Mouse (Mus musculus) testis, postnatal 14 days (tissue): Measurements from ENCODE around the gene Dnm3.

Experiments
- DNase-seq: peaks from one replicate; pipeline ENCODE4 v3.0.0; 2021; ENCODE audit warnings: low spot score

Dnm3 gene

GRCm38 (mm10) chr1:162160718-162161117 lies 317.1 kb downstream of the Dnm3 start:
- DNase-seq, result no peak

GRCm38 (mm10) chr1:162158486-162158885 lies 319.3 kb downstream of the Dnm3 start:
- DNase-seq, result no peak

GRCm38 (mm10) chr1:162157659-162158058 lies 320.2 kb downstream of the Dnm3 start:
- no peak for DNase-seq

- no peak for DNase-seq
Measured at GRCm38 (mm10) chr1:162156873-162157272, 321.0 kb downstream of the Dnm3 start.

- DNase-seq, result no peak
Measured at GRCm38 (mm10) chr1:162155546-162155945, 322.3 kb downstream of the Dnm3 start.

- no peak for DNase-seq
Measured at GRCm38 (mm10) chr1:162153118-162153517, 324.7 kb downstream of the Dnm3 start.

GRCm38 (mm10) chr1:162149730-162150129 lies 328.1 kb downstream of the Dnm3 start:
- DNase-seq, result no peak

GRCm38 (mm10) chr1:162147554-162147953 lies 330.3 kb downstream of the Dnm3 start:
- no peak for DNase-seq

GRCm38 (mm10) chr1:162145748-162146147 lies 332.1 kb downstream of the Dnm3 start:
- no peak for DNase-seq

- DNase-seq, result no peak
Measured at GRCm38 (mm10) chr1:162144992-162145391, 332.8 kb downstream of the Dnm3 start.

- no peak for DNase-seq
Measured at GRCm38 (mm10) chr1:162143974-162144912, 333.6 kb downstream of the Dnm3 start.

- DNase-seq, result no peak
Measured at GRCm38 (mm10) chr1:162142285-162142684, 335.5 kb downstream of the Dnm3 start.

- DNase-seq, result no peak
Measured at GRCm38 (mm10) chr1:162136328-162136727, 341.5 kb downstream of the Dnm3 start.

- no peak for DNase-seq
Measured at GRCm38 (mm10) chr1:162135451-162136213, 342.2 kb downstream of the Dnm3 start.

GRCm38 (mm10) chr1:162134651-162135066 lies 343.2 kb downstream of the Dnm3 start:
- DNase-seq, result no peak

- no peak for DNase-seq
Measured at GRCm38 (mm10) chr1:162132908-162133641, 344.8 kb downstream of the Dnm3 start.

- DNase-seq, result no peak
Measured at GRCm38 (mm10) chr1:162126856-162127792, 350.7 kb downstream of the Dnm3 start.

- DNase-seq, result no peak
Measured at GRCm38 (mm10) chr1:162124396-162124795, 353.4 kb downstream of the Dnm3 start.

- DNase-seq, result no peak
Measured at GRCm38 (mm10) chr1:162121441-162122200, 356.2 kb downstream of the Dnm3 start.

- no peak for DNase-seq
Measured at GRCm38 (mm10) chr1:162109437-162109813, 368.4 kb downstream of the Dnm3 start.
